Mouse (Mus musculus) adrenal gland, adult (tissue): Measurements from ENCODE around the gene Stra6.
A peak's percentile ranks its signal among the peaks of the same experiment; 100 is the strongest.

Source experiments
- DNase-seq, 2 experiments: peaks; one replicate each; pipeline ENCODE4 v3.0.0; 2022 to 2023; ENCODE audit warnings: low spot score in 1 of 2; ENCODE audit not compliant: inconsistent age in 2 of 2

Stra6 gene

GRCm38 (mm10) chr9:58063531-58063930, at the start of gene Stra6:
Gene Stra6, plus strand, starts transcription at chr9:58063788.
- no peak for DNase-seq

GRCm38 (mm10) chr9:58014393-58015160, 49.0 kb upstream of the Stra6 start:
- DNase-seq = peak; percentile 93 to 98

GRCm38 (mm10) chr9:58015856-58016255, 47.7 kb upstream of the Stra6 start:
- DNase-seq = peak; percentile 41 to 81

GRCm38 (mm10) chr9:58016962-58017361, 46.6 kb upstream of the Stra6 start:
- DNase-seq = peak; percentile 52 to 84

GRCm38 (mm10) chr9:58018385-58018784, 45.2 kb upstream of the Stra6 start:
- peak in 1 of 2 experiments; percentile 75 for DNase-seq

- peak in 1 of 2 experiments; percentile 54 for DNase-seq
Observed at GRCm38 (mm10) chr9:58025995-58026394, 37.6 kb upstream of the Stra6 start.

- DNase-seq = no peak
Observed at GRCm38 (mm10) chr9:58027426-58028180, 36.0 kb upstream of the Stra6 start.

GRCm38 (mm10) chr9:58028841-58029240, 34.7 kb upstream of the Stra6 start:
- peak; percentile 79 to 84 for DNase-seq

- DNase-seq = peak; percentile 57 to 83
Observed at GRCm38 (mm10) chr9:58029635-58030034, 34.0 kb upstream of the Stra6 start.

- DNase-seq = peak in 1 of 2 experiments; percentile 45
Observed at GRCm38 (mm10) chr9:58031895-58032294, 31.7 kb upstream of the Stra6 start.

- DNase-seq = peak in 1 of 2 experiments; percentile 74
Observed at GRCm38 (mm10) chr9:58035519-58035918, 28.1 kb upstream of the Stra6 start.

- peak; percentile 87 to 94 for DNase-seq
Observed at GRCm38 (mm10) chr9:58035951-58036698, 27.5 kb upstream of the Stra6 start.

GRCm38 (mm10) chr9:58036961-58037360, 26.6 kb upstream of the Stra6 start:
- peak; percentile 94 to 96 for DNase-seq

GRCm38 (mm10) chr9:58038500-58039168, 25.0 kb upstream of the Stra6 start:
- DNase-seq = peak; percentile 87 to 93

GRCm38 (mm10) chr9:58040977-58041376, 22.6 kb upstream of the Stra6 start:
- no peak for DNase-seq

GRCm38 (mm10) chr9:58042391-58042790, 21.2 kb upstream of the Stra6 start:
- DNase-seq = peak in 1 of 2 experiments; percentile 45

GRCm38 (mm10) chr9:58043496-58044017, 20.0 kb upstream of the Stra6 start:
- no peak for DNase-seq

- DNase-seq = peak in 1 of 2 experiments; percentile 22
Observed at GRCm38 (mm10) chr9:58044828-58045227, 18.8 kb upstream of the Stra6 start.

- peak in 1 of 2 experiments; percentile 24 for DNase-seq
Observed at GRCm38 (mm10) chr9:58045646-58046045, 17.9 kb upstream of the Stra6 start.

- peak; percentile 26 to 60 for DNase-seq
Observed at GRCm38 (mm10) chr9:58047061-58047460, 16.5 kb upstream of the Stra6 start.
